Mouse (Mus musculus): ENCODE data around the gene Dusp16.
"Not testable (repeated sequence)": the region's sequence is repeated elsewhere in the genome, so short reads cannot be mapped to it uniquely, and the experiment has no call there.

The Dusp16 gene

GRCm38 (mm10) chr6:134700451-134701210, 91.8 kb downstream of the Dusp16 start:
- no peak for DNase-seq (ENCODE audit: low spot score)

- DNase-seq (ENCODE audit: low spot score), result no peak
Measured at GRCm38 (mm10) chr6:134698243-134698642, 94.2 kb downstream of the Dusp16 start.

- no peak for DNase-seq (ENCODE audit: low spot score)
Measured at GRCm38 (mm10) chr6:134696554-134696953, 95.9 kb downstream of the Dusp16 start.

- DNase-seq (ENCODE audit: low spot score), result no peak
Measured at GRCm38 (mm10) chr6:134696146-134696545, 96.3 kb downstream of the Dusp16 start.

GRCm38 (mm10) chr6:134695625-134696024, 96.8 kb downstream of the Dusp16 start:
- no peak for DNase-seq (ENCODE audit: low spot score)

- no peak for DNase-seq (ENCODE audit: low spot score)
Measured at GRCm38 (mm10) chr6:134694988-134695387, 97.4 kb downstream of the Dusp16 start.

- no peak for DNase-seq (ENCODE audit: low spot score)
Measured at GRCm38 (mm10) chr6:134694498-134694897, 97.9 kb downstream of the Dusp16 start.

- DNase-seq (ENCODE audit: low spot score), result no peak
Measured at GRCm38 (mm10) chr6:134685515-134685914, 106.9 kb downstream of the Dusp16 start.

- DNase-seq (ENCODE audit: low spot score), result no peak
Measured at GRCm38 (mm10) chr6:134685040-134685439, 107.4 kb downstream of the Dusp16 start.

GRCm38 (mm10) chr6:134684354-134684915, 108.0 kb downstream of the Dusp16 start:
- no peak for DNase-seq (ENCODE audit: low spot score)

- not testable (repeated sequence) for DNase-seq (ENCODE audit: low spot score)
Measured at GRCm38 (mm10) chr6:134679330-134679729, 113.1 kb downstream of the Dusp16 start.

GRCm38 (mm10) chr6:134678037-134678436, 114.4 kb downstream of the Dusp16 start:
- DNase-seq (ENCODE audit: low spot score), result no peak

- DNase-seq (ENCODE audit: low spot score), result no peak
Measured at GRCm38 (mm10) chr6:134677504-134677903, 114.9 kb downstream of the Dusp16 start.

GRCm38 (mm10) chr6:134673712-134674111, 118.7 kb downstream of the Dusp16 start:
- DNase-seq (ENCODE audit: low spot score), result not testable (repeated sequence)

- no peak for DNase-seq (ENCODE audit: low spot score)
Measured at GRCm38 (mm10) chr6:134670881-134671411, 121.5 kb downstream of the Dusp16 start.

GRCm38 (mm10) chr6:134669179-134669865, 123.1 kb downstream of the Dusp16 start:
- DNase-seq (ENCODE audit: low spot score), result no peak

- no peak for DNase-seq (ENCODE audit: low spot score)
Measured at GRCm38 (mm10) chr6:134668519-134668918, 123.9 kb downstream of the Dusp16 start.

GRCm38 (mm10) chr6:134665817-134666216, 126.6 kb downstream of the Dusp16 start:
- DNase-seq (ENCODE audit: low spot score), result no peak
